Mouse (Mus musculus) midbrain, embryonic 14.5 days (tissue): Measurements from ENCODE around the gene Ganab. TPM values are rescaled to one million over a fixed set of nuclear protein-coding genes. Genes with fewer than 3 reads are reported as not detected.

Source experiments
- ATAC-seq: fragments of 200-750 bp; cut with Nextera tagmentation; 2 replicates; pipeline ENCODE4 v1.8.0; 2017; ENCODE audit warnings: moderate number of reproducible peaks, moderate library complexity; ENCODE audit not compliant: low FRiP score, low TSS enrichment
- DNase-seq: peaks from one replicate; pipeline ENCODE4 v3.0.0-alpha.2; 2015
- H3K27ac ChIP-seq: fragments of 300-500 bp; sonication (generic); replicated peaks from 2 replicates; pipeline ENCODE4 v1.5.1; 2014; ENCODE audit warnings: mild to moderate bottlenecking, low read depth, low read length, moderate library complexity
- H3K27me3 ChIP-seq: fragments of 300-500 bp; sonication (generic); 2 replicates; pipeline ENCODE4 v1.6.1; 2014; ENCODE audit warnings: low read length, control low read depth, mixed read lengths; ENCODE audit not compliant: control insufficient read depth, insufficient read depth
- H3K36me3 ChIP-seq: fragments of 300-500 bp; sonication (generic); 2 replicates; pipeline ENCODE4 v1.6.1; 2014; ENCODE audit warnings: low read length, control low read depth; ENCODE audit not compliant: control insufficient read depth, insufficient read depth
- H3K4me1 ChIP-seq: fragments of 300-500 bp; sonication (generic); 2 replicates; pipeline ENCODE4 v1.6.1; 2014; ENCODE audit warnings: mild to moderate bottlenecking, antibody characterized with exemption, low read length, control low read depth; ENCODE audit not compliant: control insufficient read depth, insufficient read depth
- H3K4me2 ChIP-seq: fragments of 300-500 bp; sonication (generic); 2 replicates; pipeline ENCODE4 v1.6.1; 2014; ENCODE audit warnings: mild to moderate bottlenecking, low read length, moderate library complexity
- H3K4me3 ChIP-seq: fragments of 300-500 bp; sonication (generic); replicated peaks from 2 replicates; pipeline ENCODE4 v1.5.1; 2014; ENCODE audit warnings: low read depth, low read length
- H3K9ac ChIP-seq: fragments of 300-500 bp; sonication (generic); replicated peaks from 2 replicates; pipeline ENCODE4 v1.6.1; 2014; ENCODE audit warnings: mild to moderate bottlenecking, low read length, moderate library complexity
- H3K9me3 ChIP-seq: fragments of 300-500 bp; sonication (generic); 2 replicates; pipeline ENCODE4 v1.6.1; 2016; ENCODE audit warnings: low read length, control low read depth, mixed read lengths; ENCODE audit not compliant: control insufficient read depth
- WGBS: fragments of 180-500 bp; shearing (Covaris S2); extraction: QIAGEN DNeasy Blood & Tissue Kit; methylation state at CpG from one replicate; pipeline ENCODE4 v1.1.7; 2014; 5-methylcytosine and 5-hydroxymethylcytosine counted together
- polyA plus RNA-seq: library from polyadenylated mRNA; unstranded; fragments of >200 nt; fragmentation: Nextera tagmentation; extraction: Ambion mirVana; gene quantifications from 2 replicates; pipeline ENCODE4 v1.2.1, GENCODE M21; 2014

Ganab gene
- polyA plus RNA-seq, 1 experiment from 2014 or later, result 83.3 TPM

- H3K36me3 ChIP-seq, result peaks cover 8% of the 10 kb centered on the region; the same call in 1 of the 2 replicates
Measured at GRCm38 (mm10) chr19:8936736-8937135, 38.9 kb downstream of the Ganab start.

DNA sequence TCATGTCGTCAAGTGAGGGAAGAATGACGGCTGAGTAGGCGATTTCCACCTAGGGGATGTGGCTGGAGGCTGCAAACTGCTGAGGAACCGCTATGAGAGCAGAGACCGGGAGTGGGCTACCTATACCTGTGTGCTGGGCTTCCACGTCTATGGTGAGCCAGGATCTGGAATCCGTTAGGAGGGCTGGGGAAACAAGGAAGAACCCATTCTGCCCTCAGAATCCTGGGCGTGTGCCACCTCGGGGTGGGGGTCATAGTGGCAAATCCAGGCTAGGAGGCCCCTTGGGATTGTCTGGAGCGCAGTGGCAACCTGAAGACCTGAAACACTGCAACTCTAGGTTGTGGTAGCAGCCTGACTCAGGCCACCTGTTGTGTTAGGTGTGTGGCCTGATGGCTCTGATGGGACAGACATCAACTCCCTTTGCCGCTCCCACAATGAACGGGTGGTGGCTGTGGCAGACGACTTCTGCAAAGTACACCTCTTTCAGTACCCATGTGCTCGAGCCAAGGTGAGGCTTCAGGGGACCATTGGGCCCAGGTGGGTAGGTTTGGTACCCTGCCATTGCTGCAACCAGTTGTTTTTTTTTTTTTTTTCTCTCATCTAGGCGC, 42.8 kb downstream of the Ganab start:
- peak overlapping the region; percentile 95; the same call in 1 of the 2 replicates for H3K4me3 ChIP-seq
- H3K27ac ChIP-seq, result peak overlapping the region; percentile 78
- DNase-seq, result no peak
- no peaks in the 10 kb centered on the region for H3K9me3 ChIP-seq
- 81% methylated on average over 15 of the region's 15 CpGs for WGBS
- H3K36me3 ChIP-seq, result peaks cover 18% of the 10 kb centered on the region
- H3K9ac ChIP-seq, result peak overlapping the region; percentile 98
- peaks cover 22% of the 10 kb centered on the region for H3K4me1 ChIP-seq
- ATAC-seq, result no peak
- no peaks in the 10 kb centered on the region for H3K27me3 ChIP-seq
- H3K4me2 ChIP-seq, result peak overlapping the region; percentile 64

More at GRCm38 (mm10) chr19:8936736-8937135, 38.9 kb downstream of the Ganab start:
- Histone ChIP-seq H3K9me3 (no peaks in the 10 kb centered on the region), H3K27me3 (no peaks in the 10 kb centered on the region), H3K4me1 (0 out of 2 replicates have a peak, but pooled peaks cover 5% of the 10 kb centered on the region), H3K9ac (no peak overlapping the region), H3K4me3 (no peak overlapping the region), H3K27ac (no peak overlapping the region), H3K4me2 (no peak overlapping the region)
- ATAC-seq (no peak), DNase-seq (no peak)
- 87% methylated on average over 2 of the region's 2 CpGs for WGBS

DNA sequence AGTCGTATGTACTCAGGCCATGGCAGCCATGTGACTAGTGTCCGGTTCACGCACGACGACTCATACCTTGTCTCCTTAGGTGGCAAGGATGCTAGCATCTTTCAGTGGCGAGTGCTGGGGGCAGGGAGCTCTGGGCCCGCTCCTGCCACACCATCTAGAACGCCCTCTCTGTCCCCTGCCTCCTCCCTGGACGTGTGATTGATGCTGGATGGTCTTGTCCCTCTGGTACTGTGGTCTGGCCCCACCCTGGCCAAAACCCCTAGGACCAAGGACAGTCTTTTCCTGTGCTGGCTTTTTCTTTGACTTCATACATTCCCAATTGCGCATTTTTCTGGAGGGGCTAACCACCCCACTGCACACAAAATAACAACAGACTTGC, 43.3 kb downstream of the Ganab start:
- no peaks in the 10 kb centered on the region for H3K9me3 ChIP-seq
- 38% methylated on average over 10 of the region's 10 CpGs for WGBS
- peaks cover 22% of the 10 kb centered on the region for H3K4me1 ChIP-seq
- peak overlapping the region; percentile 98 for H3K9ac ChIP-seq
- no peak for DNase-seq
- ATAC-seq, result peak; percentile 14; the same call in 1 of the 2 replicates
- H3K4me2 ChIP-seq, result peak overlapping the region; percentile 64
- peaks cover 23% of the 10 kb centered on the region for H3K36me3 ChIP-seq
- H3K27ac ChIP-seq, result peak overlapping the region; percentile 78
- no peaks in the 10 kb centered on the region for H3K27me3 ChIP-seq
- peak overlapping the region; percentile 95 for H3K4me3 ChIP-seq

GRCm38 (mm10) chr19:8941515-8942217, 43.8 kb downstream of the Ganab start, which contains the start of gene Mta2:
Gene Mta2, plus strand, starts transcription at chr19:8941875.
- under 1% methylated on average over 64 of the region's 64 CpGs for whole genome bisulfite sequencing
- ATAC-seq, result peak; percentile 95

DNA sequence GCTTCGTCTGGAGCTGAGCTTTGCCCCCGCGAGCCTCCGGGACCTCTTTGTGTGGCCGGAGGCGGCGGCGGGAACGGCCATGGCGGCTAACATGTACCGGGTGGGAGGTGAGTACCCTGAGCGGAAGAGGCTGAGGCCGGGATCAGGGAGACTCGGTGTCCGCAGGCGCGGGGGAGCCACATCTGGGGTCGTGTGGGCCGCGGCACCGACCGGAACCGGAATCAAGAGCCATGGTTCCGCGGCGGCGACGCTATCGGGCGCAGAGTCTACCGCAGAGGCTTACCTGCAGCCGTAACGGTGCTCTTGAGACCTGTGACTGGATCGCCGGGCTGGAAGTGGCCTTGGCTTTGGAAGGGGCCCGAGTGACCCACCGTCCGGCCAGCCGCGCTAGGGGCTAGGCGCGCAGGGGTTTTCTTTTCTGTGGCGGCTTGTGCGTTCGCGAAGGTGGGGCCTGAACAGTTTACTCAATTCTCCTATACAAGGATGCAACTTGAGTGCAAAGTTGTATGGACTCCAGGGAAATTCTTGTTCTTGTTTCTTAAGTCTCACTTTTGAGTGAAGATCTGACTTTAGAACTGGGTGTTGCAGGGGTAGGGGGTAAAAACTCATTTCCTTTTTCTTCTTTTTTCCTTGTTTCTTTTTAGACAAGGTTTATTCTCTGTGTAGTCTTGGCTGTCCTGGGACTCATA, 44.5 kb downstream of the Ganab start:
- Histone ChIP-seq H3K27me3 (no peaks in the 10 kb centered on the region), H3K27ac (peak overlapping the region; percentile 96), H3K9me3 (no peaks in the 10 kb centered on the region), H3K36me3 (peaks cover 34% of the 10 kb centered on the region), H3K4me2 (peak overlapping the region; percentile 64), H3K4me3 (peak overlapping the region; percentile 95), H3K4me1 (peaks cover 22% of the 10 kb centered on the region), H3K9ac (peak overlapping the region; percentile 98)
- under 1% methylated on average over 46 of the region's 46 CpGs for WGBS
- ATAC-seq (peak; percentile 57; the same call in 1 of the 2 replicates), DNase-seq (peak; percentile 69)

More at GRCm38 (mm10) chr19:8941515-8942217, 43.8 kb downstream of the Ganab start, which contains the start of gene Mta2:
- H3K36me3 ChIP-seq, result peaks cover 28% of the 10 kb centered on the region
- H3K4me1 ChIP-seq, result peaks cover 22% of the 10 kb centered on the region
- H3K4me2 ChIP-seq, result peak within 1 kb of the TSS; percentile 64
- H3K4me3 ChIP-seq, result peak within 1 kb of the TSS; percentile 95
- no peaks in the 10 kb centered on the region for H3K9me3 ChIP-seq
- peak within 1 kb of the TSS; percentile 98 for H3K9ac ChIP-seq
- no peaks in the 10 kb centered on the region for H3K27me3 ChIP-seq
- peak within 1 kb of the TSS; percentile 96 for H3K27ac ChIP-seq
- DNase-seq, result peak; percentile 99

GRCm38 (mm10) chr19:8943047-8943446, 45.2 kb downstream of the Ganab start:
- Histone ChIP-seq H3K36me3 (peaks cover 41% of the 10 kb centered on the region), H3K27me3 (no peaks in the 10 kb centered on the region), H3K9me3 (no peaks in the 10 kb centered on the region), H3K4me3 (peak overlapping the region; percentile 95), H3K4me1 (peaks cover 22% of the 10 kb centered on the region), H3K9ac (peak overlapping the region; percentile 98; the same call in 1 of the 2 replicates), H3K27ac (no peak overlapping the region), H3K4me2 (peak overlapping the region; percentile 64)
- DNase-seq (no peak), ATAC-seq (no peak)
- WGBS, result 70% methylated on average over 2 of the region's 2 CpGs

GRCm38 (mm10) chr19:8944062-8944461, 46.2 kb downstream of the Ganab start:
- no peak for ATAC-seq

DNA sequence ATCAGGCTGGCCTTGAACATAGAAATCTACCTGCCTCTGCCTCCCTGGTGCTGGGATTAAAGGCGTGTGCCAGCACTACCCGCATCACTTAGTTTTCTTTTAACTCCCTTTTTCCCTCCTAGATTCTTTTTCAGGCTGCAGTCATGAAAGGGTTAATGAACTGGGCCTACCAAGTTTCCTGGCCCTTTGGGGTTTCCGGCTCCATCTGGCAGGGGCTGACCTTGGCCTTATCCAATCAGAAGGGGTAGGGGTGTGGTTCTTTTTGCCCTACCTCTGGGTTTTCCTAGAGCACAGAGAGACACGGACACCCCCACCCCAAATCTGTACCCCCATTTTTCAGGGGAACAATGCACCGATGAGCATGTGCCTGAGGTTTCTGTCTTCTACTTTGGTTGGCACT, 46.9 kb downstream of the Ganab start:
- WGBS, result 43% methylated on average over 5 of the region's 5 CpGs

More at GRCm38 (mm10) chr19:8944062-8944461, 46.2 kb downstream of the Ganab start:
- Histone ChIP-seq H3K4me1 (peaks cover 22% of the 10 kb centered on the region), H3K9ac (no peak overlapping the region), H3K36me3 (peaks cover 51% of the 10 kb centered on the region), H3K4me2 (peak overlapping the region; percentile 64), H3K4me3 (peak overlapping the region; percentile 12), H3K27ac (no peak overlapping the region), H3K27me3 (no peaks in the 10 kb centered on the region), H3K9me3 (no peaks in the 10 kb centered on the region)
- no peak for DNase-seq
- 74% methylated on average over 5 of the region's 5 CpGs for WGBS

More for the DNA sequence above, 46.9 kb downstream of the Ganab start:
- peak; percentile 78 for DNase-seq
- no peaks in the 10 kb centered on the region for H3K27me3 ChIP-seq
- ATAC-seq, result no peak
- H3K4me1 ChIP-seq, result peaks cover 22% of the 10 kb centered on the region
- H3K9me3 ChIP-seq, result no peaks in the 10 kb centered on the region
- H3K4me2 ChIP-seq, result peak overlapping the region; percentile 26
- peaks cover 55% of the 10 kb centered on the region for H3K36me3 ChIP-seq
- no peak overlapping the region for H3K27ac ChIP-seq
- no peak overlapping the region for H3K4me3 ChIP-seq
- H3K9ac ChIP-seq, result no peak overlapping the region
